Mouse (Mus musculus) ovary, adult 18-20 months (tissue): ENCODE data around the gene Dcbld1.
"Not testable (repeated sequence)": the region's sequence is repeated elsewhere in the genome, so short reads cannot be mapped to it uniquely, and the experiment has no call there.

Experiments used
- DNase-seq: peaks from one replicate; pipeline ENCODE4 v3.0.0; 2022; ENCODE audit warnings: low spot score, mixed read lengths

Dcbld1 gene

DNA sequence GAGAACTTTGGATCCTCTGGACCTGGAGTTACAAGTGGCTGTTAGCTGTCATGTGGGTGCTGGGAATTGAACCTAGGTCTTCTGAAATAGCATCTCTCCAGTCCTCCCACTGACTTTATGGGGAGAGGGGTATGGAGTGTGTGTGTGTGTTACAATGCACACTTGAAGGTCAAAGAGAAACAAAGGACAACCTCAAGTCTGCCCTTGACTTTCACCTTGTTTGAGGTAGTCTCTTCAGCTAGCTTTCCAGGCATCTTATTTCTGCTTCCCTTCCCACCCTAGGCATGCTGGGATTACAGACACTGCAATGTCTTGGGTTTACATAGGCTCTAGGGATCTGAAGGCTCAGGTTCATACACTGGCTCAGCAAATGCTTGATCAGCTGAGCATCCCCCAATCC is 68.9 kb downstream of the Dcbld1 start:
- no peak for DNase-seq

DNA sequence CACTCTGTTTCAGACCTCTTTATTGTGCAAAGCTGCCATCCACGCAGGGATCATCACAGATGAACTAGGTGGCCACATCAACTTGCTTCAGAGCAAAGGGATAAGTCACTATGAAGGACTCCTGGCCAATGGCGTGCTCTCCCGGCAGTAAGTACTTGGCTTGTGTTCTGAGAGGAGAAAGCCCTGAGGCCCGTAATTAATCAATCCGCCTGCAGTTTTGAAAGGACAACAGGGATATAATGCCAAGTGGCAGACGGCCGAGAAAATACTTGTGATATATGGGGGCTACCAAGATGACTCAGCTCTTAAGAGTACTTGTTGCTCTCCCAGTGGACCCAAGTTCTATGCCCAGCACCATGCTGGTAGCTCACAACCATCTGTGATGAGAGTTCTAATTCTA is 71.2 kb downstream of the Dcbld1 start:
- no peak for DNase-seq

GRCm38 (mm10) chr10:52309196-52309595 is 75.8 kb downstream of the Dcbld1 start:
- DNase-seq, result no peak

DNA sequence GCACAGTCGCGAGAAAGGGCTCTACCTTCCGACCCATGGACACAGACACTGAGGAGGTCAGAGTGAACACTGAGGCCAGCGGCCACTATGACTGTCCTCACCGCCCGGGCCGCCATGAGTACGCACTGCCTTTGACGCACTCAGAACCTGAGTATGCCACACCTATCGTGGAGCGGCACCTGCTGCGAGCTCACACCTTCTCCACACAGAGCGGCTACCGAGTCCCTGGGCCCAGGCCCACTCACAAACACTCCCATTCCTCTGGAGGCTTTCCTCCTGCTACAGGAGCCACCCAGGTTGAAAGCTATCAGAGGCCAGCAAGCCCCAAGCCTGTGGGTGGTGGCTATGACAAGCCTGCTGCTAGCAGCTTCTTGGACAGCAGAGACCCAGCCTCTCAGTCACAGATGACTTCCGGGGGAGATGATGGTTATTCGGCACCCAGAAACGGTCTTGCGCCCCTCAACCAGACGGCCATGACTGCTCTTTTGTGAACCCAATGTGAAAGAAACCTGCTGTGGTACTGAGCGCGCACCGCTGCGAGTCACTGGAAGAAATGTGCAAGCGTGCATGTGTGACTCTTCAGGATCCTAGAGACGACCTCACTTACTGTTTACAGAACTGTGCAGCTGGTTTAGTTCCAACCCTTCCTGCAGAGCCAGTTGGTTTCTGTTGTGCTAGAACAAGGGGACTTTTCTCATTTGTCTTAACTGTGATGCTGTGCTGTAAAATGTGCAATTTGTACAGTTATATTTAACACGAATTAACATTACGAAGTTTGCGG is 86.3 kb downstream of the Dcbld1 start:
- DNase-seq, result no peak

DNA sequence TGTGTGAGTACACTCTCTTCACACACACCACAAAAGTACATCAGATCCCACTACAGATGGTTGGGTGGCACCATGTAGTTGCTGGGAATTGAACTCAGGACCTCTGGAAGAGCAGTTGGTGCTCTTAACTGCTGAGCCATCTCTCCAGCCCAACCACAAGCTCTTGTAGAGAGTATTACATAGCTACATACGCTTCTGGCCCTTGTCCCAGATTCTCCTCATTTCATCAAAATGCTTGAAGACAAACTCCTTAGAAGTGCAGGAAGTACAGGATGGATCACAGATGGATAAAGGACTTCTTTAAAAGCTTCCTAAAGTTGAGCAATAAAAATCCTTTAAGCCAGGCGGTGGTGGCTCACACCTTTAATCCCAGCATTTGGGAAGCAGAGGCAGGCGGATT is 88.5 kb downstream of the Dcbld1 start:
- DNase-seq, result no peak

DNA sequence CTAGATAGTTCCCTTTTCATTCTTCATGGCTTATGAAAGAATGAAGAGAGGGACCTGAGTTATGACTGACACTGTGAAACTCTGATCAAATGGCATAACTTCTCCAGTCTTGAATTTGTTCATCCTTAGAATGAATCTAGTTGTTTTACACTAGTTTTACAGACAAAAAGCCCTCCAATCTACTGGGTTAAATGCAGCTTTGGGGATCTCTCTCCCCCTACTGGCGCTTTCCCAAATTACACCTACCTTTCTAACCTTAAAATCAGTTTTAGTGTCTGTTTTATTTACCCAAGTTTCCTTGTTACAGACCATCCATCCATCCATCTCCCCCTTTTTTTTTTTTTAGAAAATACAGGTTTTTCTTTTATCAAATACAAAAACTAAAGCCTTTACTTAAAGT is 97.6 kb downstream of the Dcbld1 start:
- no peak for DNase-seq

GRCm38 (mm10) chr10:52343324-52343723 is 109.9 kb downstream of the Dcbld1 start:
- DNase-seq, result not testable (repeated sequence)

DNA sequence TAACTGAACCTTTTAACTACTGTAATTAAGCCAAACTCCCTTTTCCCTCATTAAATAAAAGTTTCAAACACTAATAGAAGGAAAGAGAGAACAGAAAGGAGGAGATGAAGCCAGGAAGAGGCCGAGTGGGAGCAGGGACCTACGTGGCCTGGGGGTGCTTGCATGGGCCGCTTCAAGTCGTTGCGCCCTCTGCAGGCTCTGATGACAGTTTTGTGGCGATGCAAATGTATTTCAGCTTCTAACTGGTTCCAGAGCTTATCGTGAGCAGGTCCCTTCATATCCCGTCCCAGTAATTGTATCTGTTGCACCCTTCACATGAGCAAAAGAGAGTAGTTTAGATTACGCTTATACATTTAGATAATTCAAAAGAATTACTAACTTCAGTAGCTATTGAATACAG is 119.8 kb downstream of the Dcbld1 start:
- no peak for DNase-seq

GRCm38 (mm10) chr10:52358467-52358866 is 125.0 kb downstream of the Dcbld1 start, which contains the start of gene Gm26741:
Gene Gm26741 (plus strand): TSS chr10:52358767.
- DNase-seq, result no peak

- DNase-seq, result no peak
Observed at GRCm38 (mm10) chr10:52360241-52360735, 126.9 kb downstream of the Dcbld1 start.

DNA sequence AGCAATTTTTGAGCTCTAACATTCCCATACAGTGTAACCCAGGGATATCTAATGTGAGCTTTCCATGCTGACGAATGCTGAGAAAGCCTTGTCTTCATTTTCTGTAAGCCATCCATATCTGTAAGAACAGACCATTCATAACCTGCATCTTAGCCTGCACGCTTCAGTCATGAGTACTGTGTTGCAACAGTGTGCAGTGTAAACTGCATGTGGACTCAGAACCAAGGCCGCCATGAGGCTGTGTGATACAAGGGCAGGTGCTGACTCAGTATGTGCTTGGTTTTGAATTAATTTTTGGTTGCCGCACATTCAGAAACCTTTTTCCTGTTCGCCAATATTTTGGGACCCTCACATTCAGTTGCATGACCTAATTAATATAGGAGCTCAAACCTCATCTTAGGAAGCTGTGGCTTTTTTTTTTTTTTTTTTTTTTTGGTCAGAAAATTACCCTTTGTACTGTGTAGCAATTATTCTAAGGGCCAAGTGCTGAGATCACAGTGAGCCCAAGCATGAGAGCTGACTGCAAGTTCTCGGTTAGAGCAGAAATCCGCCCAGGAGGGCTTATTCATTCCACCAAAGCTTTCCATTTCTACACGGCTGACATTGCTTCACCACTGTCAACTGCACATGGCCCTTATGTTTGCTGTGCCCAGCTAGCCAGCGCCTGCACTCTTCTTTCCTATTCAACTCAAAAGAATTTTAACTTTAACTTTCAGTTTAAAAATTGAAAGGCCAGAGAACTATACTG is 127.6 kb downstream of the Dcbld1 start:
- no peak for DNase-seq

GRCm38 (mm10) chr10:52368376-52368775 is 135.0 kb downstream of the Dcbld1 start:
- no peak for DNase-seq
